Mouse (Mus musculus) heart, embryonic 13.5 days (tissue): ENCODE results near the gene Arhgef2. TPM values are rescaled to one million over a fixed set of nuclear protein-coding genes. Genes with fewer than 3 reads are reported as not detected.

Source experiments
- ATAC-seq: fragments of 200-750 bp; cut with Nextera tagmentation; 2 replicates; pipeline ENCODE4 v1.8.0; 2017; ENCODE audit warnings: moderate TSS enrichment; ENCODE audit not compliant: insufficient number of reproducible peaks, low FRiP score, low TSS enrichment; ENCODE audit errors: extremely low read depth
- H3K27ac ChIP-seq: fragments of 300-500 bp; sonication (generic); replicated peaks from 2 replicates; pipeline ENCODE4 v1.5.1; 2015; ENCODE audit warnings: moderate library complexity, mild to moderate bottlenecking, inconsistent platforms
- H3K27me3 ChIP-seq: fragments of 300-500 bp; sonication (generic); replicated peaks from 2 replicates; pipeline ENCODE4 v1.6.1; 2015; ENCODE audit warnings: mild to moderate bottlenecking, inconsistent platforms
- H3K36me3 ChIP-seq: fragments of 300-500 bp; sonication (generic); 2 replicates; pipeline ENCODE4 v1.6.1; 2015; ENCODE audit warnings: mild to moderate bottlenecking, inconsistent platforms
- H3K4me1 ChIP-seq: fragments of 300-500 bp; sonication (generic); 2 replicates; pipeline ENCODE4 v1.6.1; 2015; ENCODE audit warnings: inconsistent platforms
- H3K4me2 ChIP-seq: fragments of 300-500 bp; sonication (generic); 2 replicates; pipeline ENCODE4 v1.6.1; 2015; ENCODE audit warnings: inconsistent platforms, mild to moderate bottlenecking, moderate library complexity
- H3K4me3 ChIP-seq: fragments of 300-500 bp; sonication (generic); 2 replicates; pipeline ENCODE4 v1.5.1; 2015; ENCODE audit warnings: moderate library complexity, mild to moderate bottlenecking, inconsistent platforms
- H3K9ac ChIP-seq: fragments of 300-500 bp; sonication (generic); 2 replicates; pipeline ENCODE4 v1.6.1; 2015; ENCODE audit warnings: inconsistent platforms, mild to moderate bottlenecking, moderate library complexity
- H3K9me3 ChIP-seq: fragments of 300-500 bp; sonication (generic); 2 replicates; pipeline ENCODE4 v1.6.1; 2016; ENCODE audit warnings: inconsistent platforms
- WGBS: fragments of 180-500 bp; shearing (Covaris S2); methylation state at CpG from one replicate; pipeline ENCODE4 v1.1.7; 2015; ENCODE audit warnings: mixed read lengths; 5-methylcytosine and 5-hydroxymethylcytosine counted together
- polyA plus RNA-seq: library from polyadenylated mRNA; unstranded; fragments of >200 nt; fragmentation: Nextera tagmentation; extraction: Ambion mirVana; gene quantifications from 2 replicates; pipeline ENCODE4 v1.2.1, GENCODE M21; 2015

The Arhgef2 gene
- polyA plus RNA-seq, 1 experiment from 2014 or later: 73.1 TPM

- H3K4me1 ChIP-seq: peaks cover 81% of the 10 kb centered on the region
Observed at GRCm38 (mm10) chr3:88622113-88622940, 16.6 kb downstream of the Arhgef2 start.

DNA sequence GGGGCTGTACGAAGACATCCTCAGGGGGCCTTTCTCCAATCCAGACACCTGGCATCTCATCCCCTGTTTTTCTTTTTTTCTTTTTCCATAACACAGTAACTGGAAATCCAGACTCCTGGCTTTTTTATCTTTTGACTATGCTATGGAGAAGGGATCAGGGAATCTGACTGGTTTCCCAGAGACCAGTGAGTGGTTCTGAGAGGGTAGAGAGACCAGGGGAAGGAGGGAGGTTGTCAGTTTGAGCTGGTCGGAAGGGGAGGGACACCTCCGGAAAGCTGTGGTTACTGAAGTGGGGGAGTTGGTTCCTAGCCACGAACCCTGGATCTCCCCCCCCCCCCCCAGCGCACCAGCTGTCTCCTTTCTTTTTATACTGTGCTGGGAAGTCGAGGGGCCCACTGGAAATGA, 17.2 kb downstream of the Arhgef2 start:
- Histone ChIP-seq H3K4me3 (peak overlapping the region; percentile 93), H3K27ac (peak overlapping the region; percentile 99), H3K27me3 (no peaks in the 10 kb centered on the region), H3K9ac (peak overlapping the region; percentile 98), H3K4me1 (peaks cover 82% of the 10 kb centered on the region), H3K9me3 (no peaks in the 10 kb centered on the region), H3K36me3 (peaks cover 19% of the 10 kb centered on the region), H3K4me2 (peak overlapping the region; percentile 73)
- ATAC-seq: no peak
- 1% methylated on average over 6 of the region's 6 CpGs for WGBS

More at GRCm38 (mm10) chr3:88622113-88622940, 16.6 kb downstream of the Arhgef2 start:
- peak overlapping the region; percentile 99 for H3K27ac ChIP-seq
- no peaks in the 10 kb centered on the region for H3K9me3 ChIP-seq
- H3K4me3 ChIP-seq: peak overlapping the region; percentile 93
- no peak for ATAC-seq
- whole genome bisulfite sequencing: under 1% methylated on average over 24 of the region's 24 CpGs
- peak overlapping the region; percentile 98 for H3K9ac ChIP-seq
- peak overlapping the region; percentile 73 for H3K4me2 ChIP-seq
- H3K27me3 ChIP-seq: no peaks in the 10 kb centered on the region
- peaks cover 15% of the 10 kb centered on the region for H3K36me3 ChIP-seq

DNA sequence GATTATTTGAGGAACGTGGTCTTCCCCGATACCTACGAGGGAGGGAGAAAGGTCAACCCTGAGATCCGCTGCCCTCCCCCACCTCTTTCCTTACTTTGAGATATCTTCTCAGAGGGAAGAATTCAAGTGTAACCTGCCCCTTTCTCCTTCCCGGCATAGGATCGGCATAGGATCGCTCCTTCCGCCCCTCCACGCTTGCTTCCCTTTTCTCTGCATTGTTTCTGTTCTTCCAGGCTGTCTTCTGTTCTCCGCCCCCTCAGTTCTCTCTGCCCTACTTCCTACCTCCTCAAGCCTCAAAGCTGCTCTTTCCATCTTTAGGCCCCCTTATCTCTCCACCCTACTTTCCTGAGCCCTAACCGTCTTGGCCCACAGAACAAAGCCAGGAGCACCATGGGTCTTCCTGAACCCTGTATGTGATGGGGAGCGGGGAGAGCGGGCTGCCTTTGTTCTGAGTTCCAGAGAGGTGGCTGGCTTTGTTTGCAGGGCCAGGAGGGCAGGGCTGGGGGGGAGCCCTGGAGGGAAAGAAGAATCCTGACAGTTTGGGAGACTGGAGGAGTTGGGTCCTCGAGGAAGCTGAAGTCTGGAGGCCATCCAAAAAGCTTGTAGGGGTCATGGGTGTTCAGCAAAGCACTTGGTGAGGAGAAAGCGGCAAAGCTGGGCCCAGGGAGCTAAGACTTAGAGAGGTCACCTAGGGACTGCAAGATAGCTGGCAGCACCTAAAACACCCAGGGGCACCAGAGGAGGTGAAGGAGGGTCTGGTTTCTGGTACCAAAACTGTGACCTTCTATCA, 17.8 kb downstream of the Arhgef2 start:
- no peak for ATAC-seq
- 4% methylated on average over 15 of the region's 15 CpGs for WGBS
- peaks cover 22% of the 10 kb centered on the region for H3K36me3 ChIP-seq

DNA sequence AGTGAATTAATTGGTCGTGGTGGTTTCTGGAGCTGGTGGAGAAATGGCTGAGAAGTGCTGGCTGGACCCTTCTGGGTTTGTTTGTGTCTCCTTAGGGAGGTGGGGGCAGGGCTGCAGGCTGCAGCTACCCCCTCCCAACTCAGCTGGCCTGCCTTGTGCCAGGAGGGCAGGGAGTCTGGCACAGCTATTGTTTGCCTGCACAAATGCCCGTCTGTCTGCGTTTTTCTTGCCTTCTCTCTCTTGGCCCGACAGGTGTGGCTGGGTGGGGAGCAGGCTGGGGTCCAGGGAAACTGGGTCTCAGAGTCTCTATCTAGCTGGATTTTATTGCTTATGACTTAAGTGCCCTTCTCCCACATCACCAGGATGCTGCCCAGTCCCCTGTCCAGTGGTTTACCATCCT, 18.6 kb downstream of the Arhgef2 start:
- ATAC-seq: no peak

More for the DNA sequence above, 17.8 kb downstream of the Arhgef2 start:
- Histone ChIP-seq H3K9ac (peak overlapping the region; percentile 98), H3K27ac (peak overlapping the region; percentile 99), H3K27me3 (no peaks in the 10 kb centered on the region), H3K9me3 (no peaks in the 10 kb centered on the region), H3K4me3 (peak overlapping the region; percentile 93), H3K4me2 (peak overlapping the region; percentile 73), H3K4me1 (peaks cover 82% of the 10 kb centered on the region)

GRCm38 (mm10) chr3:88624951-88625350, 19.2 kb downstream of the Arhgef2 start:
- 26% methylated on average over 2 of the region's 2 CpGs for WGBS
- Histone ChIP-seq H3K36me3 (peaks cover 33% of the 10 kb centered on the region), H3K4me3 (peak overlapping the region; percentile 93), H3K9me3 (no peaks in the 10 kb centered on the region), H3K27ac (peak overlapping the region; percentile 99), H3K4me1 (peaks cover 82% of the 10 kb centered on the region), H3K9ac (peak overlapping the region; percentile 98), H3K27me3 (no peaks in the 10 kb centered on the region), H3K4me2 (peak overlapping the region; percentile 73)
- no peak for ATAC-seq

More for the DNA sequence above, 18.6 kb downstream of the Arhgef2 start:
- 37% methylated on average over 4 of the region's 4 CpGs for WGBS
- H3K9me3 ChIP-seq: no peaks in the 10 kb centered on the region
- H3K4me1 ChIP-seq: peaks cover 82% of the 10 kb centered on the region
- no peaks in the 10 kb centered on the region for H3K27me3 ChIP-seq
- peak overlapping the region; percentile 98 for H3K9ac ChIP-seq
- H3K4me3 ChIP-seq: peak overlapping the region; percentile 93
- H3K27ac ChIP-seq: peak overlapping the region; percentile 99
- peak overlapping the region; percentile 73 for H3K4me2 ChIP-seq
- H3K36me3 ChIP-seq: peaks cover 26% of the 10 kb centered on the region

GRCm38 (mm10) chr3:88625531-88625930, 19.8 kb downstream of the Arhgef2 start:
- Histone ChIP-seq H3K27ac (peak overlapping the region; percentile 38; the same call in 1 of the 2 replicates), H3K4me1 (peaks cover 82% of the 10 kb centered on the region), H3K36me3 (peaks cover 38% of the 10 kb centered on the region), H3K9ac (peak overlapping the region; percentile 51; the same call in 1 of the 2 replicates), H3K4me3 (no peak overlapping the region; the same call in 1 of the 2 replicates), H3K27me3 (no peaks in the 10 kb centered on the region), H3K9me3 (no peaks in the 10 kb centered on the region), H3K4me2 (0 out of 2 replicates have a peak overlapping the region, but pooled peaks have one; percentile 73)
- WGBS: 84% methylated on average over 7 of the region's 7 CpGs
- no peak for ATAC-seq

DNA sequence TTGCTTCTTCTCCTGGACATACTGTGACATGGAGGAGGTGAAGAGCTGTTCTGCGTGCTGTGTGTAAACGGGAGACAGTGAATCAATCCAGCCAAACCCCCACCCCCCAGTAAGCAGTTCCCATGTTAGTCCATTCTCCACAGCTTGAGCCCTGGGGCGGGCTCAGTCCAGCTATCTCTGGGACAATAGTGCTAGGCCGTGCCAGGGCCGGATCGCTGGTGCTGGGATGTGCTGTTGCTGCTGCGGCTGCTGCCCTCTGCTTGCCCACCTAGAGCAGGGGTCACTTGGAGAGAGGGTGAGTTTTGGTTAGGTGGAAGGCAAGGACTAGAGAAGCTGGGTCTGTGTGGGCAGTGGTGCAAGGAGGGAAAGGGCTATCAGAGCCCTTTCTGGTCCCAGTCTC, 20.6 kb downstream of the Arhgef2 start:
- ATAC-seq: no peak
- Histone ChIP-seq H3K27me3 (no peaks in the 10 kb centered on the region), H3K4me2 (peak overlapping the region; percentile 20), H3K9ac (peak overlapping the region; percentile 51; the same call in 1 of the 2 replicates), H3K9me3 (no peaks in the 10 kb centered on the region), H3K4me1 (peaks cover 87% of the 10 kb centered on the region), H3K4me3 (no peak overlapping the region), H3K27ac (0 out of 2 replicates have a peak overlapping the region, but pooled peaks have one; percentile 38), H3K36me3 (peaks cover 46% of the 10 kb centered on the region)
- 42% methylated on average over 7 of the region's 7 CpGs for WGBS

GRCm38 (mm10) chr3:88627114-88627513, 21.3 kb downstream of the Arhgef2 start:
- peaks cover 95% of the 10 kb centered on the region for H3K4me1 ChIP-seq
- H3K9me3 ChIP-seq: no peaks in the 10 kb centered on the region
- H3K9ac ChIP-seq: 0 out of 2 replicates have a peak overlapping the region, but pooled peaks have one; percentile 51
- H3K27me3 ChIP-seq: no peaks in the 10 kb centered on the region
- H3K4me3 ChIP-seq: no peak overlapping the region
- 20% methylated on average over 4 of the region's 4 CpGs for WGBS
- H3K4me2 ChIP-seq: 0 out of 2 replicates have a peak overlapping the region, but pooled peaks have one; percentile 20
- peaks cover 54% of the 10 kb centered on the region for H3K36me3 ChIP-seq
- ATAC-seq: no peak
- H3K27ac ChIP-seq: 0 out of 2 replicates have a peak overlapping the region, but pooled peaks have one; percentile 2

GRCm38 (mm10) chr3:88627535-88627934, 21.8 kb downstream of the Arhgef2 start:
- peak overlapping the region; percentile 50 for H3K9ac ChIP-seq
- 81% methylated on average over 2 of the region's 2 CpGs for WGBS
- peaks cover 58% of the 10 kb centered on the region for H3K36me3 ChIP-seq
- no peaks in the 10 kb centered on the region for H3K27me3 ChIP-seq
- H3K4me2 ChIP-seq: no peak overlapping the region
- no peak overlapping the region for H3K4me3 ChIP-seq
- no peaks in the 10 kb centered on the region for H3K9me3 ChIP-seq
- ATAC-seq: no peak
- peaks cover 99% of the 10 kb centered on the region for H3K4me1 ChIP-seq
- H3K27ac ChIP-seq: 0 out of 2 replicates have a peak overlapping the region, but pooled peaks have one; percentile 2

- Histone ChIP-seq H3K36me3 (peaks cover 71% of the 10 kb centered on the region), H3K9me3 (no peaks in the 10 kb centered on the region), H3K27ac (0 out of 2 replicates have a peak overlapping the region, but pooled peaks have one; percentile 16), H3K27me3 (no peaks in the 10 kb centered on the region), H3K4me3 (no peak overlapping the region), H3K4me1 (peaks cover 96% of the 10 kb centered on the region), H3K9ac (peak overlapping the region; percentile 66), H3K4me2 (no peak overlapping the region)
- 53% methylated on average over 4 of the region's 4 CpGs for WGBS
- ATAC-seq: no peak
Observed at GRCm38 (mm10) chr3:88628766-88629165, 23.0 kb downstream of the Arhgef2 start.

- no peak for ATAC-seq
- H3K9ac ChIP-seq: peak overlapping the region; percentile 66
- H3K27me3 ChIP-seq: no peaks in the 10 kb centered on the region
- WGBS: 57% methylated on average over 13 of the region's 13 CpGs
- H3K9me3 ChIP-seq: no peaks in the 10 kb centered on the region
- H3K4me1 ChIP-seq: peaks cover 91% of the 10 kb centered on the region
- H3K4me2 ChIP-seq: 0 out of 2 replicates have a peak overlapping the region, but pooled peaks have one; percentile 2
- no peak overlapping the region for H3K4me3 ChIP-seq
- H3K27ac ChIP-seq: peak overlapping the region; percentile 77
- peaks cover 76% of the 10 kb centered on the region for H3K36me3 ChIP-seq
Observed at GRCm38 (mm10) chr3:88629244-88629643, 23.5 kb downstream of the Arhgef2 start.
